Mouse (Mus musculus) lung, postnatal 0 days (tissue): ENCODE results near the gene Tmem82. TPM values are rescaled to one million over a fixed set of nuclear protein-coding genes. Genes with fewer than 3 reads are reported as not detected.

Experiments used
- ATAC-seq: fragments of 200-750 bp; cut with Nextera tagmentation; 2 replicates; pipeline ENCODE4 v1.8.0; 2017; ENCODE audit warnings: moderate library complexity
- DNase-seq: peaks from one replicate; pipeline ENCODE4 v3.0.0-alpha.2; 2016; ENCODE audit warnings: low spot score
- H3K27ac ChIP-seq: fragments of 300-500 bp; sonication (generic); 2 replicates; pipeline ENCODE4 v1.5.1; 2014; ENCODE audit warnings: antibody characterized with exemption, mild to moderate bottlenecking, low read length, mixed read lengths
- H3K27me3 ChIP-seq: fragments of 300-500 bp; sonication (generic); replicated peaks from 2 replicates; pipeline ENCODE4 v1.6.1; 2014; ENCODE audit warnings: low read length, mixed read lengths; ENCODE audit not compliant: insufficient read depth
- H3K36me3 ChIP-seq: fragments of 300-500 bp; sonication (generic); 2 replicates; pipeline ENCODE4 v1.6.1; 2014; ENCODE audit warnings: low read length, mixed read lengths; ENCODE audit not compliant: insufficient read depth
- H3K4me1 ChIP-seq: fragments of 300-500 bp; sonication (generic); 2 replicates; pipeline ENCODE4 v1.6.1; 2014; ENCODE audit warnings: antibody characterized with exemption, low read depth, low read length, mixed read lengths; ENCODE audit not compliant: insufficient read depth
- H3K4me2 ChIP-seq: fragments of 300-500 bp; sonication (generic); replicated peaks from 2 replicates; pipeline ENCODE4 v1.6.1; 2014; ENCODE audit warnings: low read depth, mild to moderate bottlenecking, low read length, moderate library complexity, mixed read lengths
- H3K4me3 ChIP-seq: fragments of 300-500 bp; sonication (generic); 2 replicates; pipeline ENCODE4 v1.5.1; 2014; ENCODE audit warnings: low read depth, low read length
- H3K9ac ChIP-seq: fragments of 300-500 bp; sonication (generic); replicated peaks from 2 replicates; pipeline ENCODE4 v1.6.1; 2014; ENCODE audit warnings: low read depth, mild to moderate bottlenecking
- H3K9me3 ChIP-seq: fragments of 300-500 bp; sonication (generic); 2 replicates; pipeline ENCODE4 v1.6.1; 2016; ENCODE audit warnings: low read length, mixed read lengths
- CTCF ChIP-seq: IDR thresholded peaks from 2 replicates; pipeline ENCODE4 v1.5.1; 2016; ENCODE audit warnings: antibody characterized with exemption, mild to moderate bottlenecking
- EP300 ChIP-seq: IDR thresholded peaks from 2 replicates; pipeline ENCODE4 v1.6.1; 2016; ENCODE audit warnings: antibody characterized with exemption, mild to moderate bottlenecking, control low read depth
- whole genome bisulfite sequencing: fragments of 180-500 bp; shearing (Covaris S2); extraction: QIAGEN DNeasy Blood & Tissue Kit; methylation state at CpG from one replicate; pipeline ENCODE4 v1.1.7; 2014; 5-methylcytosine and 5-hydroxymethylcytosine counted together
- polyA plus RNA-seq: library from polyadenylated mRNA; unstranded; fragments of >200 nt; fragmentation: Nextera tagmentation; extraction: Ambion mirVana; gene quantifications from 2 replicates; pipeline ENCODE4 v1.2.1, GENCODE M21; 2015

Gene Tmem82
- polyA plus RNA-seq, 1 experiment from 2014 or later = 3.6 TPM

DNA sequence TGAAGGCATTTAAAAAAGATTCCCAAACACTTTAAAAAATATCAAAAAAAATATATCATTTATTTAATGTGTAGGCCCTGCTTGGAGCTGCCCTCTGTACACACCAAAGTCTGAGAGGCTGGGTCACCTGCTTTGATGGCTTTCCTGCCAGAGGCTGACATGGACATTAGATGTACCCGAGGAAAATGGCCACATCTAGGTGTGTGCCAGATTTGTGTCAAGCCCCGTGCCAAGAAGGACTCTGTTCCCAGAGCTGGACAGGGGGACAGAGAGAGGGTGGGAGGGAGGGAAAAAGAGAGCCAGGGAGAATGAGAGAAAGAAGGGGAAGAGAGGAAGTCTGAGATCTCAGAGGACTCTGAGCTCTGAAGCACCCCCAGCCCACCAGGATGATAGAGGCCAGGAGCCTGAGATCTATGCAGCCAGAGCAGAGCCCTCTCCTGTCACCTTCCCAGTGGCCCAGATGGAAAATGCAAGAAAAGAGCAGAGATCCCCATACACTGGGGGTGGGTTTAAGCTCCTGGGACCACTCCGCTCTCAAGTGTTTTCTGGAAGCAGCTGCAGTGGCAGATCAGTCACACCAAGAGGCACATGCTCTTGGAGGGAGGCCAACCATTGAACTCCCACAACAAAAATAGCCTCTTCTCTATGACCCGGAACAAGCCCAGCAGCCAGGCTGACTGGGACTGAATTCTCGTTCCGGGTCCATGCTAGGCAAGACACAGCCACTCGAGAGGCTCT, 24.9 kb upstream of the Tmem82 start:
- Histone ChIP-seq H3K4me3 (no peak overlapping the region), H3K4me2 (no peak overlapping the region), H3K36me3 (no peaks in the 10 kb centered on the region), H3K27ac (peak overlapping the region; percentile 73), H3K9ac (0 out of 2 replicates have a peak overlapping the region, but pooled peaks have one; percentile 3), H3K4me1 (peaks cover 2% of the 10 kb centered on the region; the same call in 1 of the 2 replicates), H3K27me3 (no peaks in the 10 kb centered on the region), H3K9me3 (no peaks in the 10 kb centered on the region)
- ATAC-seq (peak; percentile 80), DNase-seq (peak; percentile 89)
- whole genome bisulfite sequencing = 26% methylated on average over 7 of the region's 7 CpGs
- TF ChIP-seq CTCF = no peak; the same call in 1 of the 2 replicates
- no peak for TF ChIP-seq EP300

DNA sequence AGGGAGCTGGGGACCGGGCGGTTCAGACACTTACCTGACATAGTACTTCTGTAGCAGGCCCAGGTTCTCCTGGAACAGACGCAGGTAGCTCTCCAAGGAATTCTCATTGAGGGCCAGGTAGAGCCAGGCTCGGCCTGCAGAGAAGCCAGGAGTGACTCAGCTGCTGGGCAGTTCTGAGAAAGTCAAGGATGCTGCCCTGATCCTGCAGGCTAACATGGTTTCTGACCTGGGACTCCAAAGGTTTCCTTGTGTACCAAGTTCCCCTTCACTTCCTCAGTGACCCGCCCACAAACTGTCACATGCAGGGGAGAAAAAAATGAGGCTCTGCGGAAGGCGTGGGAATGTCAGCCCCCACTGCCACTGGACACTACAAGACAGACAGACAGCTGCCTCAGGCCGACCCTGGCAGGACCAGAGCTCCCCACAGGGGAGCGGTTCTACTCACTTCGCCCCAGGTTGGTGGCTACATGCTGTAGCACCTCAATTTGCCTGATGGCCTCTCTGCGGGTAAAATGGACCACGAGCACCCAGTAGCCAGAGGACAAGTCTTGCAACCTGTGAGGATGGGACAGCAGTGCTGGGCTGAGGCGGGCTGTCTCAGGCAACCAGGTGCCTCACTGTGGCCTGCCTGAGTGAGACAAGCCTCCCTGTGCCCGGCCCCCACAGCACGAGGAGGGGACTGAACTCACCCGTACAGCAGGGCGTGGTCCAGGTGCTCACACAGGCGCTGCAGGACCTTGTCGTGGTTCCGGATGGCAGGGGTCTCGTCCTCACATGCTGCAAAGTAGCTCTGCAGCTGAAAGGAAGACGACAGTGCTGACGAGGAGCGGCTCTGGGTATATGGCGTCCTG, 23.8 kb upstream of the Tmem82 start:
- H3K36me3 ChIP-seq = peaks cover 10% of the 10 kb centered on the region; the same call in 1 of the 2 replicates
- H3K4me1 ChIP-seq = peaks cover 2% of the 10 kb centered on the region; the same call in 1 of the 2 replicates
- no peak overlapping the region for H3K4me2 ChIP-seq
- H3K4me3 ChIP-seq = no peak overlapping the region
- 0 out of 2 replicates have a peak overlapping the region, but pooled peaks have one; percentile 20 for H3K27ac ChIP-seq
- no peak for TF ChIP-seq CTCF
- TF ChIP-seq EP300 = no peak
- H3K9me3 ChIP-seq = no peaks in the 10 kb centered on the region
- H3K27me3 ChIP-seq = no peaks in the 10 kb centered on the region
- WGBS = 82% methylated on average over 25 of the region's 25 CpGs
- no peak overlapping the region for H3K9ac ChIP-seq
- DNase-seq = no peak
- no peak for ATAC-seq

DNA sequence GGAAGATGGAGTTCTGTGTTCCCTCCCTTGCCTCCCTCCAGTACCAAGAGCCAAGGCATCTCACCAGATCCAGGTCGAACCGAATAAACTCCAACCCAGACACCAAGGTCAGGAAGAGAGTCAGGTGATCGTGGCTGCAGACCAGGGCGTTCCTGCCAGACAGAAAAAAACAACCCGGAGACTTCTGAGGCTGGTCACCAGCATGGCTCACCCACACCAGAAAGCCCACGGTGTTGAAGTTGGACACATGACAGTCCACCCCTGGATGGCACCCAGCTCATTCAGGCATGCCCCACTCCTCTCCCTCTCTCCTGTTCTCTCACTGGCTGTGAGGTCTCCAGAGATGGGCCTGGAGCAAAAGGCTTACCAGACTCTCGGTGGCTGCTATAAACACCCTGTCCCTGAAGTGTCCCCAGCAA, 22.9 kb upstream of the Tmem82 start:
- no peak overlapping the region for H3K27ac ChIP-seq
- 81% methylated on average over 7 of the region's 7 CpGs for WGBS

DNA sequence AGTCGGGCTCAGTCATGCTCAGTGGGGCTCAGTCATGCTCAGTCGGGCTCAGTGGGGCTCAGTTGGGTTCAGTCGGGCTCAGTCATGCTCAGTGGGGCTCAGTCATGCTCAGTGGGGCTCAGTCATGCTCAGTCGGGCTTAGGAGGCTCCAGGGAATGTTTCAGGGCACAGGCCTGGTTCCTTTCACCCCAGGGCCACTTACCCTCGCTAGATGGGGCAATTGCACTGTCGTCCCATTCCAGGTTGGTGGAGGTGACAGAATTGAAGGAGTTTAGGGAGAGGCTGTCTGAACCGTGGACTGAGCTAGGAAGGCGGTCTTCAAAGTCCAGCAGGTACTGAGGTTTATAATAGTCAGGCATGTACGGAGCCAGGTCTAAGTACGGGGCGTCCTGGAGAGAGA, 21.0 kb upstream of the Tmem82 start:
- no peak overlapping the region for H3K27ac ChIP-seq
- no peaks in the 10 kb centered on the region for H3K27me3 ChIP-seq
- H3K4me2 ChIP-seq = no peak overlapping the region
- DNase-seq (no peak), ATAC-seq (no peak)
- H3K9ac ChIP-seq = no peak overlapping the region
- peaks cover 21% of the 10 kb centered on the region; the same call in 1 of the 2 replicates for H3K36me3 ChIP-seq
- TF ChIP-seq EP300 (no peak), CTCF (no peak; the same call in 1 of the 2 replicates)
- no peaks in the 10 kb centered on the region for H3K9me3 ChIP-seq
- H3K4me1 ChIP-seq = peaks cover 2% of the 10 kb centered on the region; the same call in 1 of the 2 replicates
- no peak overlapping the region for H3K4me3 ChIP-seq
- 72% methylated on average over 11 of the region's 11 CpGs for WGBS

More for the DNA sequence above, 22.9 kb upstream of the Tmem82 start:
- Histone ChIP-seq H3K9me3 (no peaks in the 10 kb centered on the region), H3K4me3 (no peak overlapping the region), H3K27me3 (no peaks in the 10 kb centered on the region), H3K9ac (no peak overlapping the region), H3K4me2 (no peak overlapping the region), H3K4me1 (peaks cover 2% of the 10 kb centered on the region; the same call in 1 of the 2 replicates), H3K36me3 (peaks cover 13% of the 10 kb centered on the region; the same call in 1 of the 2 replicates)
- ATAC-seq = peak; percentile 3; the same call in 1 of the 2 replicates
- no peak for DNase-seq
- TF ChIP-seq EP300 = no peak
- TF ChIP-seq CTCF = no peak

DNA sequence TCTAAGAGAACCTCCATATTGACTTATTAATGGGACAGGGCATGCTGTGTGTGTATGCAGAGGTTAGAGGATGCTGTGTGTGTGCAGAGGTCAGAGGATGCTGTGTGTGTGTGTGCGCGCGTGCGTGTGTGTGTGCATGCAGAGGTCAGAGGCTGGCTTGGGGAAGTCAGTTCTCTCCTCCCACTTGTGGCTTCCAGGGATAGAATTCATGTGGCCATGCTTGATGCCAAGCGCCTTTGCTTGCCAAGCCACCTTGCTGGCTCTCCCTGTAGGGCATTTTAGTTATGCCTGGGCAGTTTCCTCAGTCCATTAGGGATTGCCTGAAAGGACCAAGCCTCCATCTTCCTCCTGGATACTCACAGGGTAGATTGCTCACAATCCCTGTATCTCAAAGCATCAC, 18.3 kb upstream of the Tmem82 start:
- no peaks in the 10 kb centered on the region for H3K4me1 ChIP-seq
- no peaks in the 10 kb centered on the region for H3K27me3 ChIP-seq
- TF ChIP-seq EP300 (no peak), CTCF (no peak)
- ATAC-seq (no peak), DNase-seq (no peak)
- H3K9me3 ChIP-seq = no peaks in the 10 kb centered on the region
- H3K27ac ChIP-seq = no peak overlapping the region
- H3K9ac ChIP-seq = no peak overlapping the region
- H3K36me3 ChIP-seq = peaks cover 35% of the 10 kb centered on the region; the same call in 1 of the 2 replicates
- no peak overlapping the region for H3K4me2 ChIP-seq
- WGBS = 96% methylated on average over 5 of the region's 5 CpGs
- no peak overlapping the region for H3K4me3 ChIP-seq

DNA sequence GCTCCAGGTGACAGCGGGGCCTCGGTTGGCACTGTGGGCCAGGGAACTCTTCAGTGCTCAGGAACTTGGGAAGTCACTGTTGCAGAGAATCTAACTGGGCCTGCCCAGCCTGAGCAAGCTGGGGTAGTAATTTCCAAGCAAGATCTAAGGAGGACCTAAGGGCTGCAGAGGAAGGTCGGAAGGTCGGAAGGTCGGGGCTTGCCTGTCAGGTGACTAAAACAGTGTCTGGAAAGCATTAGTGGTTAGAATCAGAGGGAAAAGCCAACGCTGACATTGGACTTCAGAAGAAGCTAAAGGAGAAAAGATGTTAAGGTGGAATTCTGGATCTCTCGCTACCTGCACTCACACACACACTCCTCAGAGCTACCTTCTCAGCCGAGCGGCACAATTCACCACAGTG, 17.6 kb upstream of the Tmem82 start:
- TF ChIP-seq EP300 (no peak), CTCF (no peak)
- DNase-seq = no peak
- Histone ChIP-seq H3K9ac (no peak overlapping the region), H3K36me3 (peaks cover 42% of the 10 kb centered on the region), H3K9me3 (no peaks in the 10 kb centered on the region), H3K4me2 (no peak overlapping the region), H3K27ac (no peak overlapping the region), H3K4me1 (no peaks in the 10 kb centered on the region), H3K27me3 (no peaks in the 10 kb centered on the region), H3K4me3 (no peak overlapping the region)
- 85% methylated on average over 9 of the region's 9 CpGs for WGBS
- ATAC-seq = no peak
